Mouse (Mus musculus): ENCODE measurements around the gene Pip5k1c.
A peak's percentile ranks its signal among the peaks of the same experiment; 100 is the strongest.

Pip5k1c gene

DNA sequence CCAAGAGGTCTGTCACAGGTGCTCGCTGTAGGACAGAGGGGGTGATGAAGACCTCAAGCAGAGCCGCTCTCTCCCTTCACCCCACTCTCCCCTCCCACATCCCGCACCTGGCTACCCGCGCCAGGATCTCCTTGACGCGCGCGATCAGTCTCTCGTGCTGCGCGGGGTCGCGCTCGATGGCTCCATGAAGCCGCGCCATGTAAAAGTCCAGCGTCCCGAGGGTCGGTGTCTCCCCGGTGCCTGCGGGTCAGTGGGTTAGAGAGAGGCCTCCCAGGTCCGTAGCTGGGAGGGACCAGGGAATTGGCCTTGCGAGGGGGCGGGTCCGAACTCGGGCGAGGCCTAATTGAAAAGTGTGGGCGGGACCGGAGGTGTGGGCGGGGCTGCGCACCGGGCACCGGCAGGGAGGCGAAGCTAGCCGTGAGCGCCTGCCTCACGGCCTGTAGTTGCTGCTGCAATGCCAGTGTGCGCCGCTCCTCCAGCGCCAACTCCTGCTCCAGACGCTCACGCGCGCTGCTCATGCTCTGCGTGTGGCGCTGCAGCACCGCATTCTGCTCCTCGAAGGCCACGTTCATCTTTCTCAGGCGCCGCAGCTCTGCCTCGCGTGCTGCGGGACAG is 53.8 kb downstream of the Pip5k1c start:
- DNase-seq (ENCODE audit: low spot score in 2 of 2) = peak; percentile 51 to 84

DNA sequence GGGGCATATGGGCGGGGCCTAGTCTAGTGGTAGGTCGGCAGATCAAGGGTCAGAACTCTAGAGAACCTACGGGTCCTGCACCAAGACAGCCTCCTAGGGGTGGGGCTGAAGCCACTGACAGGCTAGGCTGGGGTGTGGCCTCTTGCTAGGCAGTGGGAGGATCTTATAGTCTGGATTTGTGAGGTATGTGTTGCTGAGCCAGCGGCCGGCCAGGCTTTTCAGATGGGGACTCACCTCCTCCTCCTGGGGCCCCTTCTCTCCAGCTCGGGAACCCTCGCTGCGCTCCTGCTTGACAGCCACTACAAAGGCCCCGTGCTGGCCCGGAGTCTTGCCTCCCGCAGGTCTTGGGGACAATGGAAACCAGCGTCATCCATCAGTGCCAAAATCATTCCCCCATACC is 56.4 kb downstream of the Pip5k1c start:
- peak; percentile 47 to 76 for DNase-seq (ENCODE audit: low spot score in 2 of 2)

DNA sequence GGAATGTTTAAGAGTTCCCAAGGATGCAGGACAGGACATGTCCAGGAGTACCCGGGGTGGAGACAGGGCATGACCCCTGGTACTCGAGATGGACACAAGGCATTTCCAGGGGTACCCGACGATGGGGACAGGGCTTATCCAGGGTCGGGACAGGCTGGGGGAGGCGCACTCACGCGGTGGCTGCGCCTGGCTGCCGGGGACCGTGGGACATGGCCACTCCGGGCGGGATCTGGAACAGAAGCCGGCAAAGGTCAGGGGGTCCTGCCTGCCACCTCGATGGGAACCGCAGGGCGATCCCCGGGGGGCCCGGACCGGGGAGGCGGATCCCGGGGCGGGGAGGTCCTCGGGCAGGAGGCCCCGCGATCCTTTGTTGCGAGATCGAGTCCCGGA is 57.2 kb downstream of the Pip5k1c start:
- DNase-seq (ENCODE audit: low spot score in 2 of 2) = no peak

DNA sequence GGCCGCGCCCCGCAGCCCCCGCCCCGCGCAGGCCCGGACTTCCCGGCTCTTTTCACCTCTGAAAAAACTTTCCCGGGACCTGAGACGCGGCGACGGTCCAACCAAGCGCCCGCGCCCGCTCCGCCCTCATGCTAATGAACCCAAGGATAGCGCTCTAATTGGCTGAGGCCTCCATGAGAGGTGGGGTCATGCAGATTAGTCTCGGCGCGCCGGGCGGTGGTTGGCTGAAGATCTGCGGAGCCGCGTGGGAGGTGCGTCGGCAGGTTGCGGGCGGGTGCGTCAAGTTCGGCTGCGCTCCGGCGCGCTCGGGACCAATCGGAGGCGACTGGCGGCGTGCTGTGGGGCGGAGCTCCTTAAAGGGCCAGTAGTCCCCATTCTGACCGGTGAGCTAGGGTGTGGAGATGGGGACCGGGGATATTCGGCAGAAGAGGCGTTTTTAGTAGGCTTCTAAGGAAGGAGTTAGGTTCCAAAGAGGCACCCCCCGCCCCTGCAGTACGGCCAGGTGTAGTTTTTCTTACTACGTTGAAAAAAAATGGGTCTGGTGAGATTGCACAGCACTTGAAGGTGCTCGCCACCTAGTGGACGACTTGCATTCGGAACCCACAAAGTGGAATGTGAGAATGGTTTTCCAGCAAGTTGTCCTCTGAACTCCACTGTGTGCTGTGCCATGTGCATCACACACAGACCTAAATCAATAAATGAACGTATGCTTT is 57.7 kb downstream of the Pip5k1c start, which contains the start of gene Hmg20b:
Gene Hmg20b, minus strand, starts transcription at position 130 of the 713 bp plus-strand sequence.
- peak; percentile 95 to 99 for DNase-seq (ENCODE audit: low spot score in 2 of 2)

DNA sequence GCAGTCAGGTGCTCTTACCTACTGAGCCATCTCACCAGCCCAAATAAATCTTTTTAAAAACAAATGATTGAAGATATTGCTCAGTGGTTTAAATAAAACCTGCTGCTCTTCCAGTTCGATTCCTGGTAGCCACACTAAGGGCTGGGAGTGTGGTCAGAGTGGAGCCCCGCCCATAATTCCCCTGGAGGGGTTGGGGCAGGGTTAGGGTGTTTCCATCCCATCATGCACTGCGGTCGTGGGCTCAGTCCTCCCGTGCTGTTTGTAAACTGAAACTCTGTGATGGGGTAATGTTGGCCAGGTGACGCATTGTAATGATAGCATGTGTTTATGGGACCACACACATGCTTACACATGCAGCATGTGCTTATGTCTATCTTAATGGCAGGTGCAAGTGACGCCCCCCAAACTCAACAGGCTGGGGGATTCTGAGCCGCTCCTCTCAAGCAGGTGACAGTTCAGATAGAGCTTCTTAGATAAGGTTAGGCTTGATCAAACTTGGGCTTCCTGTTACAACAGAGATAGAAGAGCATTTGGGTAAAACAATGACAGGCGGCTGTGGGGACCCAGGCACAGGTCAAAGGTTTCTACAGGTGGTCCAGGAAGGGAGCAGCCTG is 59.0 kb downstream of the Pip5k1c start:
- DNase-seq (ENCODE audit: low spot score in 2 of 2) = peak; percentile 58 to 84

DNA sequence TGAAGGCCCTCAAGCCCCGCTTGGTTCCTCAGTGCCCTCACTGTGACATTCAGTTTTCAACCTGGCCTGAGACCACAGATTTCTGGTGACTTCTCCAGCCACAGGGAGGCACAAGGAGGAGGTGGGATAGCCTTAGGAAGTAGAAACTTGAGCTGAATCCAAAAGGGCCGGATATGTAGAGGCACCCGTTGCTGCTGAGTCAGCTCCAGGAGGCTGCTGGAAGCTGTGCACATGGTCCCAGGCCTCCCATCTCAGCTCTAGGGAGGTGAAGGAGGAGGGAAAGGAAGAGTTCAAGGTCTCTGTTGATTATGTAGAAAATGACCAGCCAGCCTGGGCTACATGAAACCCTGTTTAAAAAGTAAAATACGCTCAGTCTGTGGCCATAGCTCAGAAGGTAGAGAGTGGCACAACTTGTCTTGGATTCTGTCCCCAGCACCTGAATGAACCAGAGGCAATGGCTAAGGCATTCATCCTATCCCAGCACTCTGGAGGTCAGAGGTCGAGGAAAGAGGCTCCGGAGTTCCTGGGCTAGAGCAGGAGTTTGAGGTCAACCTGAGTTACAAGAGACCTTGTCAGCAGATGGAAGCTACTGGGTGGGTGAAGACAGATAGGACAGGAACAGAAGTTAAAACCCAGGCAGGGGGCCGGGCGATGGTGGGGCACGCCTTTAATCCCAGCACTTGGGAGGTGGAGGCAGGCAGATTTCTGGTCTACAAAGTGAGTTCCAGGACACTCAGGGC is 62.1 kb downstream of the Pip5k1c start:
- DNase-seq (ENCODE audit: low spot score in 2 of 2) = no peak

DNA sequence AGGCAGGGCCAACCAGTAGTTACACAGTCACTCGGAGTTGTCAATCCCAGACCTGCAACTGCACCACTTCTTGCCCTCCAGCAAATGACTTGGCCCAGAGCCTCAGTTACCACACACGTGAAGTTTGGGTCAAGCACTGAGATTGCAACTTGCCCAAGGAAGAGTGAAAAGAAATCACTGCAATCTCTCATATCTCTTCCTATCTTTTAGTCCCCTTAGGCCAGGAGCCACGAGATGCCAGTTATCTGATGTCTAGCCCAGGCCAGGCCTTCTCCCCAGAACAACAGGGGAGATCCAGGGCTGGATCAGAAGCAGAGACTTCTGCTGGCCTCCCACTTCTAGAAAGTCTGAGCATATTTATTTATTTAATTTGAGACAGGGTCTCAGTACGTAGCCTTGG is 62.8 kb downstream of the Pip5k1c start:
- no peak for DNase-seq (ENCODE audit: low spot score in 2 of 2)

DNA sequence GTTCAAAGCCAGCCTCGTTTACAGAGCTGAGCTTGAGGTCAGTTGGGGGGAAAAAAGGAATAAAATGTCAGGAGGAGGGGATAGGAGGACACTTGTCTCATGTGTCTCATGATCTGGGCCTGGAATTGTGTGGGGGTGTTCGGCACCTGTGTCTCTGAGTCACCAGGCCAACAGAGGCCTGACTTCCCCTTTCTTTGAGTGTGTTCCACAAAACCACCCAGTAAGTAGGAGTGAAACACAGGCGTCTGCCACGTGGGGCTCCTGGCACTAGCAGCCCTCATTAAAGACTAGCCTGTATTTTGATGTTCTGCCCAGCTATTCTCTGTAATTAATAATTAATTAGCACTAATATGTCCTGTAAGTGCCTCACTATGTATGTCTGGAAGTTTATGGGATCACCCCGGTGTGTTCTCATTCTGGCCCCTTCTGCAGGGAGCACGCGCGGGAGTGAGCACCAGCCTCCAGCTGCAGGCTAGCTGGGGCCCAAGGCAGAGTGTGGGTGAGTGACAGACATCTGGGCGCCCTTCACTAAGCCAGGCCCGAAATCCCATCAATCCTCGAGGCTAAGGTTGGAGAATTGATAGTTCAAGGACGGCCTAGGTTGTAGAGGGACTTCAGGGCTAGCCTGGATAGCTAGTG is 63.7 kb downstream of the Pip5k1c start:
- no peak for DNase-seq (ENCODE audit: low spot score in 2 of 2)

DNA sequence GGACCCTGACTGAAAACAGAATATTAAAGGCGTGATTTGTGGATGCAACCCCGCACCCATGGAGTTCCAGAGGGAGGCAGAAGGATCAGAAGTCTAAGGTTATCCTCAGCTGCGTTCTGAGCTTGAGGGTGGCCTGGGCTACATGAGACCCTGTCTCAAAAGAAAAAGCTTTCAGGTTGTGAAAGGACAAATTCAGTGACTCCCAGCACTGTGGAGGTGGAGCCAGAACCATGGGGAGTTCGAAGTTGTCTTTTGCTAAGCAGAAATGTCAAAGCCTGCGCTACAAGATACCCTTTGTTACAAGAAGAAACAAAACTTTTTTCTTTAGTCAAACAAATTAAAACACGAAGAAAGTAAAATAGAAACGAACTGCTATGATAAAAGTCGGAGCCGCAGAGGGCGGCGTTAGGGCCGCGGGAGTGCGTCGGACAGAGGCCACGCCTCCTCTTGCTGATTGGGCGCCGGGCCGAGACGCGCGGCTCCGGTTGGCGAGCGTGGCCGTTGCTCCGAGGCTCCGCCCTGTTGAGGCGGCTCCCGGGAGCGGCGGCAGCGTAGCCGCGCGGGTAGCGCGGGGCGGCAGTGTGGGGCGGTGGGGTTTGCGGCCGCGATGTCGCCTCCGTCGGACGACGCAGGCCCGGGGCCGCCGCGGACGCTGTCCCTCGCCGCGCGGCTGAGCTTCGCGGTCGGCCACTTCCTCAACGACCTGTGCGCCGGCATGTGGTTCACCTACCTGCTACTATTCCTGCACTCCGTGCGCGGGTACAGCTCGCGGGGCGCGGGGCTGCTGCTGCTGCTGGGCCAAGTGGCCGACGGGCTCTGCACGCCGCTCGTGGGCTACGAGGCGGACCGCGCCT is 64.5 kb downstream of the Pip5k1c start, which contains the start of gene Mfsd12:
Gene Mfsd12, plus strand, starts transcription at position 501 of the 854 bp plus-strand sequence.
- DNase-seq (ENCODE audit: low spot score in 2 of 2) = peak; percentile 83 to 95

DNA sequence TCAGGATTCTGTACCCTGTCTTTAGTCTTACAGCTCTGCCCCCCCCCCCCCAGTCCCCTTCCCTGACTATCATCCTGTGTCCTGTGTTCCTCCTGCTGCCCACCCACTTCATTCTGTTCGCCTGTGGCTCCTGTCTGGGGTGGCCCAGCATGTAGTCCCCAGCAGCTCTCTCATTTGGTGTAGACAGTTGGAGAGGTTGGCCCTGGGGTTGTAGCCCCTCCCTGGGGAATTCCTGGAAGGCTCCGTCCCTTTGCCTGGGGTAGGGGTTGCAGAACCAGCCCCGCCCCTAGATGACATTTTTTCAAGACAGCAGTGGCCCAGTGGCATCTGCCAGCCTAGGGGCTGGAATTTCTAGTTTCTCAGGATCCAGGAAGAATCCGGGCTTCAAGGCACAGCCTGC is 65.4 kb downstream of the Pip5k1c start:
- DNase-seq (ENCODE audit: low spot score in 2 of 2) = peak in 1 of 2 experiments; percentile 39

DNA sequence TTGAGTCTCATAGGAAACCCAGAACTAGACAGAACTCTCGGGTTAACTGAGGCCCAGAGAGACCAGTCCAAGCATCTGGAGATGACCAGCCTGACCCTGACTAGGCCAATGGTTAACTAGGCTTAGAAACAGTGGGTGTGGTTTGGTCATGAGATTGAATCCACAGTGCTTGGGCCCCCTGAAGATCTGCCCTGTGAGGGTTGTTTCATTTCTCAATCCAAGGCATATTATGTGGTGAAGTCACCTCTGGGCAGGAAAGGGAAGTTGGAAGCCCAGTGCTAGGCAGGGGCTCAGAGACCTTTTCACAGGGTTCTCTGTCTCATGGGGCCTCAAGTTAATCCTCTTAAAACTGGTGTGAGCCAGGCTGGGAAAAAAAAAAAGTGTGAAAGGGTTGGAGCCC is 66.1 kb downstream of the Pip5k1c start:
- DNase-seq (ENCODE audit: low spot score in 2 of 2) = no peak

DNA sequence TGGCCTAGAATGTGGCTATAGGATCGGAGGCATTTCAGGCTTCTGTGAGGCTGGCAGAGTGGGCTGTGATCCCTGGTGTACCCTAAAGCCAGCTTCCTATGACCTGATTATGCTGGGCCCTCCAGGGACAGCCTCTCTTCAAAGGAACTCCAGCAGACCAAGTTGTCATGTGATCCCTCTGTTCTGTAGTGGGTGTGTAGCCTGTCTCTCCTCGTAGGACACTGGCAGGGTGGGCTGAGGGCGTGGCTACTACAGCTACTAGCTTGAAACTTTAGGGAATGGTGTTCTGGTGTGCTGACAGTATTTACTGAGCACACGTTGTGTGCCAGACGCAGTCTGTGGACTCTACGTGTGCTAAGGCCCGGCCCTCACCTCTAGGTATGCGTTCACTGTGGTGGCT is 68.0 kb downstream of the Pip5k1c start:
- DNase-seq (ENCODE audit: low spot score in 2 of 2) = peak in 1 of 2 experiments; percentile 29

DNA sequence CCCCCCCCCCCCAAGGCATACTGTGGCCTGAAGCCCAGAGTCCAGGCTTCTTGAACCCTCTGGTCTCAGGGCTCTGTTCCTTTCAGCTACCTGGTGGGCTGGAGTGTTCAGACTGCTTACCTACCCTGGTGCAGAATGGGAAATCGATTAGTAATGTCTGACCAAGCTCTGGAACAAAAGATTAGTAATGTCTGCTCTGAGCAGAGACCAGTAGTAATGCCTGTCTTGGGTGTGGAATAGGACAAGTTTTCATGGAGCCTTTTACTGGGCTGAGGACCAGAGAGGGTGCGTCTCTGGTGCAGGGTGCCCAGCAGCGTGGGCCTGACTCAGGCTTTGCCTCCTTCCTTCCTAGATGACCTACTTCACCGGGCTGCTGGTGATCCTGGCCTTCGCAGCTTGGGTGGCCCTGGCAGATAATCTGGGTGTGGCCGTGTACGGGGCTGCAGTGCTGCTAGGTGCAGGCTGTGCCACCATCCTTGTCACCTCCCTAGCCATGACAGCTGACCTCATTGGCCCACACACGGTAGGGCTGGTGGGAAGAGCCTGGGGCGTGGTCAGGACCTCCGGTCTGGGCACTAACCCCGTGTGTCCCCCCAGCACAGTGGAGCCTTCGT is 69.7 kb downstream of the Pip5k1c start:
- DNase-seq (ENCODE audit: low spot score in 2 of 2) = peak; percentile 75 to 85

DNA sequence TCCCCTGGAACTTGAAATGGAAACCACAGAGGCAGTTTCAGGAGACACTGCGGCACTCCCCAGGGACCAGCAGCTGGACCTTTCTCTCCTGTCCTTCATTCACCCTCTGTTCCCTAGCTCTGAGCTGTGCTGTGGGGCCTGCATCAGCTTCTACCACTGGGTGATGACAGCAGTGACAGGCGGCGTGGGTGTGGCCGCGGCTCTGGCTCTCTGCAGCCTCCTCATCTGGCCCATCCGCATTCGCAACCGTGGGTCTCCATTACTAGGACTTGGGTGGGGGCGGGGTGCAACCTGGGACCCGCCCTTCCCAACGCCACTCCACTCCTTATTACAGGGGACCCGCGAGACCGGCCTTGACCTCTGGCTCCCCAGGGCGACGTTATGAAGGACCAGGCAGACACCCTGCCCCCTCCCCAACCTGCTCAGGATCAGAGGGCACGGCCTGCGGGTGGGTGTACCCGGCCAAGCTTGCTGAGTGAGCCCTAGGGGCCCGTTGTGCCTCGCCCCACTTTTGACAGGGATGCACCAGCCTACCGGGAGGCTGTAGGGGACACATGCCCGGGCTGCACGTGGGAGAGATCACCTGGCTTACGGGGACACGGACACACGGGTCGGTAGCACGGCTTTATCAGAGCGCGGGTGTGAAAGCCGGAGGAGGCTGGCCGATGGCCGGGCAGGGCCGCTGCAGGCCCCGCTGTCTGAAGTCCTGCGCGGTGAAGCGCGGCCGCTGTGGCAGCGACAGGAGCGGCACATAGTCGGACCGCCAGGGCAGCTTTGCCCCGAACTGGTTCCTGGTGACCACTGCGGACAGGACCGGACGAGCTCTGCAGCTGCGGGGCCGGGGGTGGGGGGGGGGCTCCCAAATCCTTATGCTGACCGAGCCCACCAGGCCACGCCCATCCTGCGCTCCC is 70.9 kb downstream of the Pip5k1c start:
- peak in 1 of 2 experiments; percentile 49 for DNase-seq (ENCODE audit: low spot score in 2 of 2)

DNA sequence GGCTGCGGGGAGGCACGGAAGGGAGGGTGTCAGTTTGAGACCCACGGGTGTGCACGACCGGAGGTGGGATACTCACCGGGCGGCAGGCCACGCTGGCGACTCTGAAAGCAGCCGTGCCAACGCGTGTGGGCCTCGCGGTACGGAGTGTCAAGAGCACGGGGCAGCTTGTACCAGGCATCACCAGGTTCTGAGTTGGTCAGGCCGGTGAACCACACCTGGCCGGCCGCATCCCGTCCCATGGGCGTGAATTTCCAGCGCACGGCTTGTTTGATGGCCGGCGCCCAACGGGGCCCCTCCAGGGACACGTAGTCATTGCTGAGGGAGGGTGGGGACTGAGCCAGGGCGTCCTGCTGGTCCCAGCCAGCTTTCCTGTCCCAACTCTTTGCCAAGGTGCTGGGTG is 71.9 kb downstream of the Pip5k1c start:
- DNase-seq (ENCODE audit: low spot score in 2 of 2) = peak in 1 of 2 experiments; percentile 45

DNA sequence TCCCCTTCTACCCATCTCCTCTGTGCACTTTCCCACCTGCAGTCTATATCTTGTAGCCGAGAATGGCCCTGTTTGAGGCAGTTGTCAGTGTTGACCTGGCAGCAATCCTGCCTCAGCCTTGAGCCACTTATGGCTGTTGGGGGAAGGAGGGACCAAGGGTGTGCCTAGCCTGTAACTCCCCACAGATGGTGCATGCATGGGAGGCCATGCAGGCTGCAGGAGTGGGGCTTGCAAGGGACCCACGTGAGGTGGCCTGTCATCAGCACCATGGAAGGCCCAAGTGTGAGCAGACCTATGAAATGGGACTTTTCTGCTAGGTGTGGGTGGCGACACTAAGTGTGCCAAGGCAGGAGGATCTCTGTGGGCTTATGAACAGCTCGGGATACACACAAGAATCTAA is 72.3 kb downstream of the Pip5k1c start:
- peak in 1 of 2 experiments; percentile 43 for DNase-seq (ENCODE audit: low spot score in 2 of 2)

DNA sequence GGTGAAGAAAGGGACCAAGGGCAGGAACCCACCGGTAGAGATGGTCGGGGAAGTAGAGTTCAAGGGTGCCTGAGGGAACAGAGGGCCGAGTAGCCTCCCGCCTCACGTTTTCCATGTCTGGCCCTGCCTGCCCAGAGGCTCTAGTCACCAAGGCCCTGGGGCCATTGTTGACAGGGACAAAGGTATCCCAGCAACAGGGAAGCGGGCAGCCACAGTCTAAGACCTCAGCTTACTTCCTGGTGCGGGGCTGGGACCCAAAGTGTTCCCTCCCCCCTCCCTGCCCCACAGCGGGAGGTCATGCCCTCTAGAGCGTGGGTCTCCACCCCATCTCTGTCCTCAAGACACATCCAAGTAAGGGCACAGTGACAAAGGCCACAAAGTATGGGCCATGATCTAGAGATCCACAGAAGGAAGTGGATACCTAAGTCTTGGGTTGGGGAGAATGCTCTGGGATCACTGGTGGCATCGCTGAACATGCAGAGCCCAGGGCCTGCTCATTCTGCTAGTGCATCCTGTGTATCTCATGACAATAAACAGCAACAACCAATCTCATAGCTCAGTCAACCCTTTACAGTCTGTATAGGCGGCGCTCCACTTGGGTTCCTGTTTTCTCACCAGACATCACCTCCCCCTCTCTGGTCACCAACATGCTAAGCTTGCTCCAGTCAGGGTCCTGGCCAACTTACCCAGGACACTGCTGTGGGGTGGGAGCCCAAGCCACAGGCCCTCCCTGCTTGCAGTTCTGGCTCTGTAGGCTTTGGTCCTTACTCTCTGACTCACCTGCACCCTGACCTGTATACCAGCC is 73.1 kb downstream of the Pip5k1c start, which contains the start of gene 4930404N11Rik:
Gene 4930404N11Rik, minus strand, starts transcription at position 145 of the 805 bp plus-strand sequence.
- peak; percentile 47 to 49 for DNase-seq (ENCODE audit: low spot score in 2 of 2)
